Mouse (Mus musculus) erythroblast, embryonic 14.5 days (primary cell): Measurements from ENCODE around the gene Ndufa6. TPM values are rescaled to one million over a fixed set of nuclear protein-coding genes. Genes with fewer than 3 reads are reported as not detected.

Source experiments
- H3K27me3 ChIP-seq: 2 replicates; pipeline ENCODE4 v1.6.1; 2012; ENCODE audit warnings: inconsistent platforms; ENCODE audit not compliant: control insufficient read depth
- H3K36me3 ChIP-seq: 2 replicates; pipeline ENCODE4 v1.6.1; 2012; ENCODE audit warnings: mild to moderate bottlenecking, inconsistent platforms; ENCODE audit not compliant: control insufficient read depth
- H3K4me1 ChIP-seq: 2 replicates; pipeline ENCODE4 v1.6.1; 2012; ENCODE audit warnings: inconsistent platforms; ENCODE audit not compliant: control insufficient read depth
- H3K4me3 ChIP-seq: replicated peaks from 2 replicates; pipeline ENCODE3; 2012; ENCODE audit warnings: moderate library complexity, mild to moderate bottlenecking, inconsistent platforms
- H3K9me3 ChIP-seq: 2 replicates; pipeline ENCODE4 v1.6.1; 2012; ENCODE audit warnings: low read length, inconsistent platforms, mixed read lengths; ENCODE audit not compliant: control insufficient read depth
- GATA1 ChIP-seq: IDR thresholded peaks from 2 replicates; pipeline ENCODE4 v1.6.1; 2012; ENCODE audit warnings: low read length, inconsistent platforms, mixed read lengths
- TAL1 ChIP-seq: IDR thresholded peaks from 3 replicates; pipeline ENCODE4 v1.6.1; 2012; ENCODE audit warnings: low read length, inconsistent platforms, mixed read lengths
- polyA plus RNA-seq: library from polyadenylated mRNA; stranded (reverse); fragments of >175 nt; gene quantifications from 2 replicates; pipeline ENCODE4 v1.2.3, GENCODE M21; 2012

The Ndufa6 gene
- polyA plus RNA-seq, 1 experiment: 30.8 TPM

- peaks cover 36% of the 10 kb centered on the region for H3K36me3 ChIP-seq
- H3K4me1 ChIP-seq: peaks cover 50% of the 10 kb centered on the region
- no peaks in the 10 kb centered on the region for H3K27me3 ChIP-seq
- peak overlapping the region; percentile 91 for H3K4me3 ChIP-seq
- TF ChIP-seq TAL1 (no peak), GATA1 (no peak)
- peaks cover 6% of the 10 kb centered on the region for H3K9me3 ChIP-seq
Observed at GRCm38 (mm10) chr15:82353745-82354113, 393 bp downstream of the Ndufa6 start.

- TF ChIP-seq GATA1 (no peak), TAL1 (no peak)
- peaks cover 55% of the 10 kb centered on the region for H3K4me1 ChIP-seq
- peaks cover 6% of the 10 kb centered on the region for H3K9me3 ChIP-seq
- peak overlapping the region; percentile 91 for H3K4me3 ChIP-seq
- peaks cover 42% of the 10 kb centered on the region for H3K36me3 ChIP-seq
- no peaks in the 10 kb centered on the region for H3K27me3 ChIP-seq
Observed at GRCm38 (mm10) chr15:82353078-82353744, 911 bp downstream of the Ndufa6 start.

- no peaks in the 10 kb centered on the region for H3K27me3 ChIP-seq
- H3K4me3 ChIP-seq: no peak overlapping the region
- TF ChIP-seq TAL1: no peak
- TF ChIP-seq GATA1: no peak
- peaks cover 58% of the 10 kb centered on the region for H3K36me3 ChIP-seq
- H3K9me3 ChIP-seq: peaks cover 6% of the 10 kb centered on the region
- peaks cover 71% of the 10 kb centered on the region for H3K4me1 ChIP-seq
Observed at GRCm38 (mm10) chr15:82351480-82351879, 2.6 kb downstream of the Ndufa6 start.

GRCm38 (mm10) chr15:82350349-82350748 lies 3.8 kb downstream of the Ndufa6 start:
- H3K4me3 ChIP-seq: no peak overlapping the region
- peaks cover 2% of the 10 kb centered on the region for H3K9me3 ChIP-seq
- TF ChIP-seq TAL1 (no peak), GATA1 (no peak)
- peaks cover 61% of the 10 kb centered on the region for H3K36me3 ChIP-seq
- H3K4me1 ChIP-seq: peaks cover 70% of the 10 kb centered on the region
- no peaks in the 10 kb centered on the region for H3K27me3 ChIP-seq

- TF ChIP-seq TAL1 (no peak), GATA1 (no peak)
- Histone ChIP-seq H3K4me3 (no peak overlapping the region), H3K9me3 (no peaks in the 10 kb centered on the region), H3K36me3 (peaks cover 75% of the 10 kb centered on the region), H3K27me3 (no peaks in the 10 kb centered on the region), H3K4me1 (peaks cover 75% of the 10 kb centered on the region)
Observed at GRCm38 (mm10) chr15:82348999-82349341, 5.2 kb downstream of the Ndufa6 start.

- no peak overlapping the region for H3K4me3 ChIP-seq
Observed at GRCm38 (mm10) chr15:82348258-82348998, 5.7 kb downstream of the Ndufa6 start.

GRCm38 (mm10) chr15:82347852-82348251 lies 6.3 kb downstream of the Ndufa6 start:
- no peaks in the 10 kb centered on the region for H3K27me3 ChIP-seq
- H3K4me3 ChIP-seq: peak overlapping the region; percentile 91
- peaks cover 2% of the 10 kb centered on the region; the same call in 1 of the 2 replicates for H3K9me3 ChIP-seq
- TF ChIP-seq TAL1 (no peak), GATA1 (no peak)
- peaks cover 79% of the 10 kb centered on the region for H3K4me1 ChIP-seq
- H3K36me3 ChIP-seq: peaks cover 86% of the 10 kb centered on the region

More at GRCm38 (mm10) chr15:82348258-82348998, 5.7 kb downstream of the Ndufa6 start:
- TF ChIP-seq GATA1: no peak
- TF ChIP-seq TAL1: no peak
- peaks cover 80% of the 10 kb centered on the region for H3K36me3 ChIP-seq
- H3K4me1 ChIP-seq: peaks cover 79% of the 10 kb centered on the region
- H3K27me3 ChIP-seq: no peaks in the 10 kb centered on the region
- peaks cover 1% of the 10 kb centered on the region; the same call in 1 of the 2 replicates for H3K9me3 ChIP-seq

- Histone ChIP-seq H3K27me3 (no peaks in the 10 kb centered on the region), H3K4me1 (peaks cover 81% of the 10 kb centered on the region), H3K4me3 (peak overlapping the region; percentile 91), H3K36me3 (peaks cover 88% of the 10 kb centered on the region), H3K9me3 (peaks cover 2% of the 10 kb centered on the region; the same call in 1 of the 2 replicates)
- TF ChIP-seq TAL1 (no peak), GATA1 (no peak)
Observed at GRCm38 (mm10) chr15:82347303-82347676, 6.8 kb downstream of the Ndufa6 start.

- peak overlapping the region; percentile 91 for H3K4me3 ChIP-seq
- H3K4me1 ChIP-seq: peaks cover 81% of the 10 kb centered on the region
- TF ChIP-seq GATA1 (no peak), TAL1 (no peak)
- no peaks in the 10 kb centered on the region for H3K27me3 ChIP-seq
- H3K9me3 ChIP-seq: peaks cover 2% of the 10 kb centered on the region; the same call in 1 of the 2 replicates
- peaks cover 88% of the 10 kb centered on the region for H3K36me3 ChIP-seq
Observed at GRCm38 (mm10) chr15:82346580-82347302, 7.4 kb downstream of the Ndufa6 start.
